Mouse (Mus musculus): ENCODE measurements around the gene 3110009E18Rik. TPM values are rescaled to one million over a fixed set of nuclear protein-coding genes. Genes with fewer than 3 reads are reported as not detected.
A peak's percentile ranks its signal among the peaks of the same experiment; 100 is the strongest.

The 3110009E18Rik gene
- polyA plus RNA-seq, 2 experiments: 3.5 to 10.4 TPM

- ATAC-seq (ENCODE audit: insufficient read depth): no peak
- TF ChIP-seq EP300 (IDR thresholded peaks at IDR 0.05; ENCODE audit: low read depth) (no peak), CTCF (IDR thresholded peaks at IDR 0.05; ENCODE audit: low read depth) (no peak)
- WGBS (ENCODE audit: insufficient replicate concordance): 70% methylated on average over 8 of the region's 8 CpGs
- no peak for DNase-seq (ENCODE audit: low read depth in 3 of 3, low spot score in 3 of 3)
- no peaks in the 10 kb centered on the region for H3K27me3 ChIP-seq (ENCODE audit: control insufficient read depth, insufficient read depth, low read length)
- no peak overlapping the region for H3K4me2 ChIP-seq (ENCODE audit: low read depth)
- H3K4me3 ChIP-seq (ENCODE audit: insufficient read depth in 1 of 2, low read depth in 2 of 2, low read length in 2 of 2): no peak overlapping the region
- H3K27ac ChIP-seq: no peak overlapping the region
- no peaks in the 10 kb centered on the region for H3K4me1 ChIP-seq (replicated peaks; ENCODE audit: control insufficient read depth in 2 of 2, insufficient read depth in 2 of 2, low read length in 1 of 2)
- H3K36me3 ChIP-seq (replicated peaks; ENCODE audit: control insufficient read depth, insufficient read depth, low read depth): no peaks in the 10 kb centered on the region
- H3K9me3 ChIP-seq (ENCODE audit: control insufficient read depth, low read length): no peaks in the 10 kb centered on the region
- no peak overlapping the region for H3K9ac ChIP-seq (replicated peaks)
Measured at GRCm38 (mm10) chr1:120145527-120146216, 24.7 kb downstream of the 3110009E18Rik start.

DNA sequence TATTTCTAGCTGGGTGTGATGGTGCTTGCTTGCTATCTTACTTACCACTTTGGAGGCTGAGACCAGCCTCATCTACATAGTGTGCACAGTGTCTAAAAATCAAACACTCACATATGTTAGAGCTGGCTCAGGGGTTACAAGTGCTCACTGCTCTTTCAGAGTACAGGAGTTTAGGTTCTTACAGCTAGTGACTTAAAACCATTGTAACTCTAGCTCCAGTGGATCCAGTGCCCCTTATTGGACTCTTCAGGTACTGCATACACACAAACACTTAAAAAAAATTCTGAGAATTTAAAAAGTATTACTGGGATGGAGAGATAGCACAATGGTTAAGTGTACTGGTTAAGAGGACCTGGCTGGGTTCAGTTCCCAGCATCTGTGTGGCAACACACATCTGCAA, 26.0 kb downstream of the 3110009E18Rik start:
- no peak for DNase-seq (ENCODE audit: low read depth in 3 of 3, low spot score in 3 of 3)
- no peaks in the 10 kb centered on the region for H3K4me1 ChIP-seq (replicated peaks; ENCODE audit: control insufficient read depth in 2 of 2, insufficient read depth in 2 of 2, low read length in 1 of 2)
- H3K27me3 ChIP-seq (ENCODE audit: control insufficient read depth, insufficient read depth, low read length): no peaks in the 10 kb centered on the region
- no peaks in the 10 kb centered on the region for H3K9me3 ChIP-seq (ENCODE audit: control insufficient read depth, low read length)
- no peaks in the 10 kb centered on the region for H3K36me3 ChIP-seq (replicated peaks; ENCODE audit: control insufficient read depth, insufficient read depth, low read depth)
- no peak overlapping the region for H3K9ac ChIP-seq (replicated peaks)
- H3K4me3 ChIP-seq (ENCODE audit: insufficient read depth in 1 of 2, low read depth in 2 of 2, low read length in 2 of 2): no peak overlapping the region
- no peak overlapping the region for H3K27ac ChIP-seq
- no peak for TF ChIP-seq CTCF (IDR thresholded peaks at IDR 0.05; ENCODE audit: low read depth)
- TF ChIP-seq EP300 (IDR thresholded peaks at IDR 0.05; ENCODE audit: low read depth): no peak
- no peak for ATAC-seq (ENCODE audit: insufficient read depth)
- no peak overlapping the region for H3K4me2 ChIP-seq (ENCODE audit: low read depth)

DNA sequence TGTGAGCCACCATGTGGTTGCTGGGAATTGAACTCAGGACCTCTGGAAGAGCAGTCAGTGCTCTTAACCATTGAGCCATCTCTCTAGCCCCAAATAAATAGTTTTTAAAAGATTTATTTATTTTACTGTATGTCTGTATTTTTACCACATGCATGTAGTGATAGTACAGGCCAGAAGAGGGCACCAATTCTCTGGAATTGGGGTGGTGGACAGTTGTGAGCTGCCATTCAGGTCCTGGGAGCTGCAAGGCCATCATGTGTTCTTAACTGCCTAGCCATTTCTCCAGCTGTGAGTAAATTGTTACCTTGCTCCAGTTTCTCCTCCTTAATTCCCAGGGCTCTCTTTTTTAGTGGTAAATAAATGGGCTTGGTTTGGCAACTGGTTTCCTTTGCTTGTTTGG, 33.2 kb downstream of the 3110009E18Rik start:
- ATAC-seq (ENCODE audit: insufficient read depth) (no peak), DNase-seq (ENCODE audit: low read depth in 3 of 3, low spot score in 3 of 3) (no peak)
- no peaks in the 10 kb centered on the region for H3K9me3 ChIP-seq (ENCODE audit: control insufficient read depth, low read length)
- H3K4me3 ChIP-seq (ENCODE audit: insufficient read depth in 1 of 2, low read depth in 2 of 2, low read length in 2 of 2): no peak overlapping the region
- no peaks in the 10 kb centered on the region for H3K36me3 ChIP-seq (replicated peaks; ENCODE audit: control insufficient read depth, insufficient read depth, low read depth)
- H3K27ac ChIP-seq: no peak overlapping the region
- H3K4me2 ChIP-seq (ENCODE audit: low read depth): no peak overlapping the region
- no peaks in the 10 kb centered on the region for H3K27me3 ChIP-seq (ENCODE audit: control insufficient read depth, insufficient read depth, low read length)
- no peaks in the 10 kb centered on the region for H3K4me1 ChIP-seq (replicated peaks; ENCODE audit: control insufficient read depth in 2 of 2, insufficient read depth in 2 of 2, low read length in 1 of 2)
- no peak overlapping the region for H3K9ac ChIP-seq (replicated peaks)
- TF ChIP-seq CTCF (IDR thresholded peaks at IDR 0.05; ENCODE audit: low read depth) (peak; percentile 59), EP300 (IDR thresholded peaks at IDR 0.05; ENCODE audit: low read depth) (no peak)

DNA sequence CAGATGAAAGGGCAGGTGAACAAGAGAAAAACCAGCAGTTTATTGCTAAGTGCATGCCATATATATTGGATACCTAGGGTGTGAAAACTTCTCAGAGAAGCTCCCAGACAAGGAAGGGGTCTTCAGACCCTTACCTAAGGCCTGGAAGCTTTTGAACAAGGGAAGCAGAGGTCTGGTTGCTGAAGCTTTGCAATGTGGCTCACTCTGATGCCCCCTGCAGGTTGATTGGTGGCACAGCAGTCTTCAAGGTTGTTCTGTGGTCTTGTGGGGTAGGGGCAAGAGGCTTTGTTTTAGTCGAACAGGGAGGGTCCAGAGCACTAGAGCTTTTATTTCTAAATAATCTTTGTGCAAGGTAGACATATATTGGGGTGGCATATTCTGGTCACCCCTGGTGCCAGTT, 34.3 kb downstream of the 3110009E18Rik start:
- Histone ChIP-seq H3K27me3 (ENCODE audit: control insufficient read depth, insufficient read depth, low read length) (no peaks in the 10 kb centered on the region), H3K4me3 (ENCODE audit: insufficient read depth in 1 of 2, low read depth in 2 of 2, low read length in 2 of 2) (no peak overlapping the region), H3K27ac (no peak overlapping the region), H3K9me3 (ENCODE audit: control insufficient read depth, low read length) (no peaks in the 10 kb centered on the region), H3K36me3 (replicated peaks; ENCODE audit: control insufficient read depth, insufficient read depth, low read depth) (no peaks in the 10 kb centered on the region), H3K4me2 (ENCODE audit: low read depth) (no peak overlapping the region), H3K9ac (replicated peaks) (no peak overlapping the region), H3K4me1 (replicated peaks; ENCODE audit: control insufficient read depth in 2 of 2, insufficient read depth in 2 of 2, low read length in 1 of 2) (no peaks in the 10 kb centered on the region)
- 10% methylated on average over 1 of the region's 1 CpGs for WGBS (ENCODE audit: insufficient replicate concordance)
- TF ChIP-seq CTCF (IDR thresholded peaks at IDR 0.05; ENCODE audit: low read depth) (peak; percentile 81), EP300 (IDR thresholded peaks at IDR 0.05; ENCODE audit: low read depth) (no peak)
- ATAC-seq (ENCODE audit: insufficient read depth) (no peak), DNase-seq (ENCODE audit: low read depth in 3 of 3, low spot score in 3 of 3) (no peak)

- ATAC-seq (ENCODE audit: insufficient read depth) (no peak), DNase-seq (ENCODE audit: low read depth in 3 of 3, low spot score in 3 of 3) (no peak)
- Histone ChIP-seq H3K9ac (replicated peaks) (no peak overlapping the region), H3K9me3 (ENCODE audit: control insufficient read depth, low read length) (no peaks in the 10 kb centered on the region), H3K27me3 (ENCODE audit: control insufficient read depth, insufficient read depth, low read length) (no peaks in the 10 kb centered on the region), H3K27ac (no peak overlapping the region), H3K36me3 (replicated peaks; ENCODE audit: control insufficient read depth, insufficient read depth, low read depth) (no peaks in the 10 kb centered on the region), H3K4me3 (ENCODE audit: insufficient read depth in 1 of 2, low read depth in 2 of 2, low read length in 2 of 2) (no peak overlapping the region), H3K4me2 (ENCODE audit: low read depth) (no peak overlapping the region), H3K4me1 (replicated peaks; ENCODE audit: control insufficient read depth in 2 of 2, insufficient read depth in 2 of 2, low read length in 1 of 2) (no peaks in the 10 kb centered on the region)
- WGBS (ENCODE audit: insufficient replicate concordance): 66% methylated on average over 9 of the region's 9 CpGs
- no peak for TF ChIP-seq CTCF (IDR thresholded peaks at IDR 0.05; ENCODE audit: low read depth)
- TF ChIP-seq EP300 (IDR thresholded peaks at IDR 0.05; ENCODE audit: low read depth): no peak
Measured at GRCm38 (mm10) chr1:120158474-120159127, 37.6 kb downstream of the 3110009E18Rik start.

Measured in liver, embryonic 14.5 days (tissue).